Mouse (Mus musculus) left cerebral cortex, adult 8-10 months (tissue): ENCODE results near the gene Lrrc26. TPM values are rescaled to one million over a fixed set of nuclear protein-coding genes. Genes with fewer than 3 reads are reported as not detected.

Source experiments
- DNase-seq, 2 experiments: peaks; one replicate each; pipeline ENCODE4 v3.0.0; 2022; ENCODE audit warnings: low spot score in 2 of 2
- total RNA-seq, 4 experiments: library from RNA; stranded (reverse); gene quantifications; 2 replicates each; pipeline ENCODE4 v1.2.4; 2022

Lrrc26 gene
- total RNA-seq, 4 experiments from 2014 or later, result not detected

- DNase-seq, result no peak
These were observed 23.6 kb upstream of the Lrrc26 start for GRCm38 (mm10) chr2:25265897-25266656.

- DNase-seq, result peak in 1 of 2 experiments; percentile 80
These were observed 23.0 kb upstream of the Lrrc26 start for GRCm38 (mm10) chr2:25266720-25267119.

GRCm38 (mm10) chr2:25267241-25267640 lies 22.5 kb upstream of the Lrrc26 start:
- peak in 1 of 2 experiments; percentile 72 for DNase-seq

- no peak for DNase-seq
These were observed 21.9 kb upstream of the Lrrc26 start for GRCm38 (mm10) chr2:25267746-25268309.

- peak; percentile 94 to 99 for DNase-seq
These were observed 17.7 kb upstream of the Lrrc26 start, which contains the start of the genes Ssna1 and Anapc2 for GRCm38 (mm10) chr2:25271827-25272511. Gene Ssna1 (minus strand): TSS chr2:25272438. Gene Anapc2 (plus strand): TSS chr2:25272478.

- DNase-seq, result no peak
These were observed 17.2 kb upstream of the Lrrc26 start for GRCm38 (mm10) chr2:25272515-25272914.

- DNase-seq, result no peak
These were observed 16.7 kb upstream of the Lrrc26 start for GRCm38 (mm10) chr2:25273010-25273409.

- no peak for DNase-seq
These were observed 10.5 kb upstream of the Lrrc26 start for GRCm38 (mm10) chr2:25278928-25279882.

GRCm38 (mm10) chr2:25285551-25285950 lies 4.2 kb upstream of the Lrrc26 start:
- no peak for DNase-seq

- no peak for DNase-seq
These were observed 3.4 kb upstream of the Lrrc26 start for GRCm38 (mm10) chr2:25286314-25286713.

GRCm38 (mm10) chr2:25286837-25287636 lies 2.7 kb upstream of the Lrrc26 start:
- no peak for DNase-seq

- DNase-seq, result no peak
These were observed 1.6 kb upstream of the Lrrc26 start, which contains the start of gene Tmem210 for GRCm38 (mm10) chr2:25287927-25288649. Gene Tmem210 (plus strand): TSS chr2:25288145.

- no peak for DNase-seq
These were observed 875 bp upstream of the Lrrc26 start for GRCm38 (mm10) chr2:25288734-25289345.

GRCm38 (mm10) chr2:25290101-25290815 lies 543 bp downstream of the Lrrc26 start:
- DNase-seq, result peak in 1 of 2 experiments; percentile 76

- DNase-seq, result no peak
These were observed 1.1 kb downstream of the Lrrc26 start for GRCm38 (mm10) chr2:25290816-25291130.

- DNase-seq, result no peak
These were observed 1.7 kb downstream of the Lrrc26 start for GRCm38 (mm10) chr2:25291184-25292053.

- DNase-seq, result no peak
These were observed 2.4 kb downstream of the Lrrc26 start for GRCm38 (mm10) chr2:25292054-25292544.
